Mouse (Mus musculus): ENCODE measurements around the gene Fbxw26.

Gene Fbxw26

DNA sequence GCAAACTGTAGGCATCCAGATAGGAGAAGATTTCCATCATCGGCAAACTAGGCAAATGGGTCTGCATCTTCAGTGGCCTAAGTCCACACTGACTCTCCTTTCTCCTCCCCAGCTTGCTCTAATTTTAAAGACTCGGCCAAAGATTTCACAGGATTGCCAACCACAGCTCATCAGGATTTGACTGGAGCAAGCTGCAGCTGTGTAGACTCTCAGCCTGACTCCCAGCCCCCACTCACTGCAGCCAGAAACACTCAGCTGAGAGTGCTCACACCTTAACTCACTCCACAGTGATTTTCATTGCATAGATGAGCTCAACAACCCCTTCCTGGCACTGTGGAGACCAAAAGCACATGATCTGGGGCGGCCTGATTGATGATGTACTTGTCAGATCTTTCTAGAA lies at the start of gene Fbxw26:
Fbxw26 (minus strand) TSS at position 101 of the 400 bp plus-strand sequence.
- 87% methylated on average over 3 of the region's 3 CpGs for WGBS

DNA sequence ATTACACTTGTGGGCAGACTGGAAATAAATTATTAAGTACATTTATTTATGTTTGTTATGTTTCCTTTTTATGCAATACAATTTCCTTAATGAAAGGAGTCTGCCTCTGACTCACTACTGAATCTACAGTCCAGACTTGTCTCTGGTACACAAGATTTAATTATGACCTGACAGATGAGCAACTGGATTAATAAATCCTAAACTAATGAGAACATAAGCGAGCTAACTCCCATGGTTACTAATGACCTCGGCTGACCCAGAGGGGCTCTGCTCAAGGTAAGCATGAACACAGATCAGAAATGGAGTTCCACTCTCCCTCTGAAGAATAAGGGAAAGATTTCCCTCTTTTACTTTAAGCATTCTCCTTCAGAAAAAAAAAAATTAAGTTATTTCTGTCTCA lies 49.3 kb upstream of the Fbxw26 start:
- 73% methylated on average over 2 of the region's 2 CpGs for WGBS

DNA sequence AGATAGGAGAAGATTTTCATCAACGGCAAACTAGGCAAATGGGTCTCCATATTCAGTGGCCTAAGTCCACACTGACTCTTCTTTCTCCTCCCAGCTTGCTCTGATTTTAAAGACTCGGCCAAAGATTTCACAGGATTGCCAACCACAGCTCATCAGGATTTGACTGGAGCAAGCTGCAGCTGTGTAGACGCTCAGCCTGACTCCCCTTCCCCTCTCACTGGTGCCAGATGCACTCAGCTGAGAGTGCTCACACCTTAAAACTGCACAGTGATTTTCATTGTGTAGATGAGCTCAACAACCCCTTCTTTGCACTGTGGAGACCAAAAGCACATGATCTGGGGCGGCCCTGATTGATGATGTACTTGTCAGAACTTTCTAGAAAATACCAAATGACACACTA lies 44.7 kb upstream of the Fbxw26 start, which contains the start of gene Fbxw27:
Fbxw27 (minus strand) TSS at position 101 of the 400 bp plus-strand sequence.
- WGBS, result 84% methylated on average over 4 of the region's 4 CpGs

DNA sequence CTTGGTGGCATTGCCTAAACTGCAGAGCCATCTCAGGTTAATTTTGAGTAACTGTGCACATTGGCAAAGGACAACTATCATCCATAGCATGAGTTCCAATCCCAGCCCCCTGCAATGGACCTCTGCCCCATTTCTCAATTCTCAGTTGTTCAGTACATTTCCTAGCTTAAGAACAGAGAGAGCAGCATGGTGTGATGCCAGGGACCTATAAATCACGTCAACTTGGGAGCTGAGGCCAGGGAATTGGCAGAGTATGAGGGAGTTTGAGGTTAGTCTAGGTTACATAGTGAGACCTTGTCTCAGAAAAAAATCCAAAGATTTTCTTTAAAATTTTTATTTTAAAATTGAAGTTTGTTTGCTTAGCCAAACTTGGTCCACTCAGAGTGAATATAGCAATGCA lies 21.0 kb upstream of the Fbxw26 start:
- WGBS, result 74% methylated on average over 1 of the region's 1 CpGs

DNA sequence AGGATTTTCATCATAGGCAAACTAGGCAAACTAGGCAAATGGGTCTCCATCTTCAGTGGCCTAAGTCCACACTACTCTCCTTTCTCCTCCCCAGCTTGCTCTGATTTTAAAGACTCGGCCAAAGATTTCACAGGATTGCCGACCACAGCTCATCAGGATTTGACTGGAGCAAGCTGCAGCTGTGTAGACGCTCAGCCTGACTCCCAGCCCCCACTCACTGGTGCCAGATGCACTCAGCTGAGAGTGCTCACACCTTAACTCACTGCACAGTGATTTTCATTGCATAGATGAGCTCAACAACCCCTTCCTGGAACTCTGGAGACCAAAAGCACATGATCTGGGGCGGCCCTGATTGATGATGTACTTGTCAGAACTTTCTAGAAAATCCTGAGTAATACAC lies 43.3 kb downstream of the Fbxw26 start, which contains the start of gene Fbxw18:
Fbxw18 (minus strand) TSS at position 101 of the 400 bp plus-strand sequence.
- 74% methylated on average over 4 of the region's 4 CpGs for WGBS

GRCm38 (mm10) chr9:109685299-109685698 lies 60.6 kb downstream of the Fbxw26 start:
- 3% methylated on average over 1 of the region's 1 CpGs for WGBS

All from cerebral cortex, adult 2 months (tissue).